Mouse (Mus musculus): ENCODE measurements around the gene Donson.

GRCm38 (mm10) chr16:91710241-91710640, 21.7 kb upstream of the Donson start:
- no peak for TF ChIP-seq USF1 (IDR thresholded peaks at IDR 0.05; ENCODE audit: low read depth)
- TF ChIP-seq CTCF (IDR thresholded peaks at IDR 0.05; ENCODE audit: control insufficient read depth, insufficient read depth, insufficient read length) = no peak
- no peak for TF ChIP-seq CEBPB (IDR thresholded peaks at IDR 0.05; ENCODE audit: low read depth)

Measured in C2C12 (cell line).